Mouse (Mus musculus): ENCODE results near the gene Opn1mw.
"Not testable (repeated sequence)": the region's sequence is repeated elsewhere in the genome, so short reads cannot be mapped to it uniquely, and the experiment has no call there.

Gene Opn1mw

DNA sequence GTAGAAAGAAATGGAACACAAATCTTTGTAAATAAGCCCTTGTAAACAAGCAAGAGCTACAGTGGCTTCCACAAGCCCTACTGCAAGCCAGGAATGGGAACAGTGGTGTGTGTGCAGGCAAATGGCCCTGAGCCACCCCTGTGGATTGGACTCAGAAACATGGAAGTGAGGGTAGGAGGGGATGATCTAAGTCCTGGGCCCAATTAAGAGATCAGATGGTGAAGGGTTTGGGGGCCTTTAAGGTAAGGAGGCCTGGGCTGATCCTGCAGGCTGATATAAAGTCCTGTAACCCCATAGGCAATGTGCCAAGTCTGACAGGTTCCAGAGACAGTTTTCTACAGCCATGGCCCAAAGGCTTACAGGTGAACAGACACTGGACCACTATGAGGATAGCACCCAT, at the start of gene Opn1mw:
TSS of gene Opn1mw (plus strand) at position 301 of the 400 bp plus-strand sequence.
- DNase-seq (ENCODE audit: extremely low spot score, low read depth, low spot score) = no peak

DNA sequence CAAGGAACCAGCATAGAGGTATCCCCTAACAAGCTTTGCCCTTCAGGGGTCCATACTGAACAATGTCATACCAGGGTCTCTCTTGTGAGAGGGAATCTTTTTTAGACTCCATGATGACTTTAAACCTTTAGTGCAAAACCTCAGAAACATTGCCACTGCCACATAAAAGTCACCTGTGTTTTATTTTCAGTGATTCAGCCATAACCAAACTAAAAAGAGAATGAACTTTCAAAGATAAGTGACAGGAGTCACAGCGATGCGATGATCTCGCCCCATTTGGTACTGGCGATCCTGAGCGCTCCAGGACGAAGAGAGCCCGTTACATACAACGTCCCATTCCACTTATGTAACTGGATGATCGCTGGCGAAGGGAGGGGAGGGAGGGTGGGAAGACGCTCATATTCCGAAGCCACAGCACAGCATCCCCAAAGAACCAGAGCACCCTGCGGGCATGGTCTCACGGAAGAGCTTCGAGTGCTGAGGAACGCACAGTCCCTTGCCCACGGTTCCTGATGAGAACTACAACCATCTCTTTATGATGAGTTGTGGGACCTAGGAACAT, 42.9 kb upstream of the Opn1mw start:
- no peak for DNase-seq (ENCODE audit: extremely low spot score, low read depth, low spot score)

DNA sequence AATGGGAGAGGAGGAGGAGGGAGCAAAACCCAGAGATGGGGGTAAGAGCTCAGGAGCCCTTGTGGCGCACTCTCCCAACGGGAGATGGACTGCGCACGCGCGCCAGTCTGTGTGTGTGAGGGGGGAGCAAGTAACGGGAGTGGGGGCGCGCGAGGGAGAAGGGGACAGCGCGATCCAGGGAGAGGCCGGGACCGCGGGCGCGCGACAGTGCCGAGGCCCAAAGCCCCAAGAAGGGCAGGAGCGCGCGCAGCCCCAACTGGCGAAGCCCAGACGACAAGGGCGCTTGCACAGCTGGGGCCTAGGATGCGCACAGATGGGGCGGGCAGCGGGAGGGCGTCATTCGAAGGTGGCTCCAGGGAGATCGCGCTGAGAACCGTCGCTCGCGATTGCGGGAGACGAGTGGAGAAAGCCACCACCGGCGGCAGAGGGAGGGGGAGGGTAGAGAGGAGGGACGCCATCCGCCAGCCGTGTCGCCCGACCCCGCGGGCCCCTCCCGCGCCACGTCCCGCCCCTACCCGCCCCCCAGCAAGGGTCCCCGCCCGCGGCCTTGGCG, 42.2 kb upstream of the Opn1mw start:
- peak; percentile 14 for DNase-seq (ENCODE audit: extremely low spot score, low read depth, low spot score)

DNA sequence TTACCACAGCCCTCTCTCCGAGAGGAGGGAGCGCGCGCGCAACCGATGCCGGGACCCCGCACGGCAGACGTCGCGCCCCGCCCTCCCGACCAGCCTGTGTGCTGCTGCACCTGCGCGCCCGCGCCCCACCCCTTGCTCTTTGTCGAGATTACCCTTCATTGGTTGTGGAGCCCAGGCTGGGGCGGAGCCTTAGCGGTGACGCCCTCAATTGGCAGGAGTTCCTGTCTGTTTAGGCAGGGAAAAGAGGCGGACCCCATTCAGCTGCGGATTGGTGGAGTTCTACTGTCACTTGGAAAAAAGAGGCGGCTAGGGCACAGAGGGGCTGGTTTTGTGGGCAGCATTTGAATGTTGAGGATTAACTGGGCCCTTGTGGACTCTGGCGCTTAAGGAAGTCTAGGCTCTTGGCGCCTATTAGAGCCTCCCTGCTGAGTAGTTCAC, 41.6 kb upstream of the Opn1mw start:
- DNase-seq (ENCODE audit: extremely low spot score, low read depth, low spot score) = peak; percentile 79

DNA sequence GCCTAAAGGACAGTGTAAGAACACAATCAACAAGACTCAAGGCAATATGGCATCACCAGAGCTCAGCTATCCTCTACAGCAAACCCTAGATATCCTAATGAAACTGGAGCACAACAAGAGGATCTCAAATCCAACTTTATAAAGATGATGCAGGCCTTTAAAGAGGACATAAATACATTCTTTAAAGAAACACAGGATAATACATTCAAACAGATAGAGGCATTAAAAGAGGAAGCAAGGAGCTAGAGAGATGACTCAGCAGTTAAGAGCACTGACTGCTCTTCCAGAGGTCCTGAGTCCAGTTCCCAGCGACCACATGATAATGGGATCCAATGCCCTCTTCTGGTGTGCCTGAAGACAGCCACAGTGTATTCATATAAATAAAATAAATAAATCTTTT, 32.1 kb upstream of the Opn1mw start:
- DNase-seq (ENCODE audit: extremely low spot score, low read depth, low spot score) = no peak

DNA sequence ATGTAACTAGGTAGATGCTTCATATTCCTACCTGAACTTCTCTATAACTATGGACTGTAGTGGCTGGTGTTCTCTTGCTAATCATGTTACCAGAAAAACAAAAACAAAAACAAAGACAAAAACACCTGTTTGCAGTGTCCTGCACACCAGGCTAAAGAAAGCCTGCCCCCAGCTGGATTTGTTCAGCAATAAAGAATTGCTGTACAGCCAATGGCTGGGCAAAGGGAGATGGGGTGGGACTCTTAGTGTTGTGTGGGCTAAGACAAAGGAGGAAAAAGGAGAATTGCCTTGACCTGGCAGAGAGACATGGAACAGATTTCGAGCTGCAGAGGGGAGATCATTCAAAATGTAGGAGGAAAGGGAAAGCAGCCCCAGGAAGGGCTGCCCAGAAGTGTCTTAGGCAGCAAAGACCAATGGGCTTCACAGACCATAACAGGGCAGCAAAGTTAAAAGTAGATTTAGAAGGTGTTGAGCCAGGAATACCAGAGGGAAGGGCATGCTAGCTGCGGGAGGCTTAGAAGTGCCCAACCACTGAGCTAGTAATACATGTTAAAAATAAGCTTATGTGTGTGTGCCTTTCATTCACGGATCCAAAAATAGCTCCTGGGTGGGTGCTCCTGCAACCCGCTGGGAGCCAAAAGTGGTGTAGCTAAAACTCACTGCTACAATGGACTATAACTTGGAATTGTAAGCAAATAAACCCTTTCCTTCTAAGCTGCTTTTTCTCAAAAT, 23.6 kb upstream of the Opn1mw start:
- DNase-seq (ENCODE audit: extremely low spot score, low read depth, low spot score) = no peak

DNA sequence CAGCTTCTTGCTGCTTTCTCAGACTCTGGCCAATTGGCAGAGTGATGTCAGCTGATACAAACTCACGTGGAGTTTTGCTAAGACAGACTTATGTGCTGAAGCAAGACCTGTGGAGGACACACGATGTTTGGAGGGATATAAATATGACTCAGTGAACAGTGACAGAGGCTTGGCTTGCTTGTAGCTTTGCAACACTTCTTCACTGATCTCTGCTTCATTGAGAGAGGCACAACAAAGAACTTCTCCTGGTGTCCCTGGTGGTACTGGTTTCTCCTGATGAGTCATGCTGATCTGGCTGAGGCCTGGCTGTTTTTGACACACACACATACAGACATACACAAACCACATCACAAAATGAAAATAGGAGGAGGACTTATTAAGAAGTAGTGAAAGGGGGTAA, 21.3 kb upstream of the Opn1mw start:
- no peak for DNase-seq (ENCODE audit: extremely low spot score, low read depth, low spot score)

DNA sequence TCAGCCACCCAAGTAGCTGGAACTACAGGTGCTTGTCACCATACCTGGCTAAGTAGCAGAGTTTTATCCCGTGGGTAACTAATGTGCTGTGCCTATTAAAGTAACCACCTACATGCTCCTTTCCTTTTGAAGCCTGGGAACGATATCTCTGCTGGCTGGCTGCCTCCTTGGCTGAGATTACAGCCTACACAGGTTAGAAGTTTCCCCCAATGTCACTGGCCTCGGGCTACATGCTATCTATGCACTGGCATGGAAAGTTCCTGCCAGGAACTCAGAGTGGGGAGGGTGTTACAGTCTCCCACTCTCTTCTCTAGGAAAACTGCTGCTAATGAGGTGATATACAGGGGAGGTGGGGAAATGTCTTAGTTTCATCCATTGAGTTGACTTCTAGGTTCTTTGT, 18.5 kb upstream of the Opn1mw start:
- no peak for DNase-seq (ENCODE audit: extremely low spot score, low read depth, low spot score)

DNA sequence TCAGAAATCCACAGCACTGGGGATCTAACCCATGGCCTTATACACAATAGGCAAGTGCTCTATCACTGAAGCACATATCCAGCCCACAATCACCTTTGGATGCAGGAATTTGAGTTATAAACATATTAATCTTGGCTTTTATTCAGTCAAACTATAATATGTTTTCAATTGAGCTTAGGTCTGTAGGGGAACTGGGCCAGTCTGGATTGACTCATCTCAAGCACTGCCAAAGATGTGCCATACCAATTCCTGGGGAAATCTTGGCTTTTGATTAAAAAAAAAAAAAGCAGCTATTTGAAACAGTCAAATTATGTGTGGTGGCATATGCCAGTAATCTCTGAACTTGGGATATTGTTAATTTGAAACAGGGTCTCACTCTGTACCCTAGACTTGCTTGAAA, 13.2 kb upstream of the Opn1mw start:
- no peak for DNase-seq (ENCODE audit: extremely low spot score, low read depth, low spot score)

DNA sequence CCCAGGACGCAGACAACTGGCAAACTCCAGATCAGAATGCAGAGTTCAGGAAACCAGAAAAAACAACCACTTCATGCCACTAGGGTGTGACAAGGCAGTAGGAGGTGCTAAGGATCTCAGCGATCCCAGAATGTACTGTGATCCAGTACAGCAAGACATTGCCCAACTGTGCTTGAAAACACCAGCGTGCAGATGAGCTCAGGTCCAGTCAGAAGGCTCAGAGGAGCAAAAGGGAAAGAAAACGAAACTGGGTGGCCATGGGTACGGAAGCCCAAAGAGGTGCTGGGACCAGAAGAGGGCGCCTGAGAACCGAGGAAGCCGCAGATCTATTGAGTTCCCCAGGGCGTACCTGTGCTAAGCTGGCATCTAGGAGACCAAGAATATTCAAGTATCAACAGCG, 11.8 kb upstream of the Opn1mw start:
- no peak for DNase-seq (ENCODE audit: extremely low spot score, low read depth, low spot score)

DNA sequence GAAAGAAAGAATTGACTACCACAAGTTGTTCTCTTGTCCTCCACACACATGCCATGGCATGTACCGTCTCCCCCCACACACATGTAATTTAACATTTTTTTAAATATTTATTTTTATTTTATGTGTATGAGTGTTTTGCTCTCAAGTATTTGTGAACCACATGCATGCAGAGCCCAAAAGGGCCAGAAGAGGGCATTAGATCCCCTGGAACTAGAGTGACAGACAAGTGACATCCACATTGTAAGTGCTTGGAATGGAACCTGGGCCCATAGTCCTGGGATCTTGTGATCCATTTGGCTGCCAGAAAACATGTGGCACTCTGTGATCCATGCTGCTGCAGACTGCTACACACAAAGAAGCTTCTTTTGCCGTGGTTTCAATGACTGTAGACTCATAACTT, 2.3 kb upstream of the Opn1mw start:
- DNase-seq (ENCODE audit: extremely low spot score, low read depth, low spot score) = no peak

DNA sequence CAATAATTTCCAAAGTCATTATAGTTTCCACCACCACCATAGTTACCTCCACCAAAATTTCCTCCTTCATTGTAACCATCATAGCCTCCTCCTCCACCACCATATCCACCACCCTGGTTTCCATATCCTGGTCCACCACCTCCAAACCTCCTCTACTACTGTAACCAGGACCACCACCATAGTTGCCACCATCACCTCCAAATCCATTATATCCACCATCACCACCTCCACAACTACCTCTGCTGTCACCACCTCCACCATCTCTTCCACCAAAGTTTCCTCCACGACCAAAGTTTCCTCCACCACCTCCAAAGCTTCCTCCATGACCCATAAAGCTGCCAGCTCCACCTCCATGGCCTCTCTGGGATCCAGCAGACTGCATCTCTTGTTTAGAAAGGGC, 8.0 kb downstream of the Opn1mw start, which contains the start of gene Mecp2:
TSS of gene Mecp2 (minus strand) at position 101 of the 400 bp plus-strand sequence.
- DNase-seq (ENCODE audit: extremely low spot score, low read depth, low spot score) = not testable (repeated sequence)

DNA sequence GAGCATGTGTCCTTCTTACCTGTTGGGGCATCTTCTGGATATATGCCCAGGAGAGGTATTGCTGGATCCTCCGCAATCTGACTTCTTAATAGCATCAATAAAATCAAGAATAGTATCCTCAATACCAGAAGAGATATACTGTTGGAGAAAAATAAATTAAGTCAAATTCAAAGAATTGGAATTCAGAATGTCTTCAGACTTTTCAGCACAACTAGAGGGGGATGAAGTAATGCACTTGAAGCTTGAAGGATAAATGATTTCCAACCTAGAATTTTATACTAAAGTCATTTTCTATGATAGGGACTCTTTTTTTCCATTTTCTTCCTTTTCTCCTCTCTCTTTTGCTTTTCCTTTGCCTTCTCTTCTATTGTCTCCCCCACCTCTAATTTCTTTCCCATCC, 40.5 kb downstream of the Opn1mw start, which contains the start of gene Tex28:
TSS of gene Tex28 (minus strand) at position 101 of the 400 bp plus-strand sequence.
- no peak for DNase-seq (ENCODE audit: extremely low spot score, low read depth, low spot score)

DNA sequence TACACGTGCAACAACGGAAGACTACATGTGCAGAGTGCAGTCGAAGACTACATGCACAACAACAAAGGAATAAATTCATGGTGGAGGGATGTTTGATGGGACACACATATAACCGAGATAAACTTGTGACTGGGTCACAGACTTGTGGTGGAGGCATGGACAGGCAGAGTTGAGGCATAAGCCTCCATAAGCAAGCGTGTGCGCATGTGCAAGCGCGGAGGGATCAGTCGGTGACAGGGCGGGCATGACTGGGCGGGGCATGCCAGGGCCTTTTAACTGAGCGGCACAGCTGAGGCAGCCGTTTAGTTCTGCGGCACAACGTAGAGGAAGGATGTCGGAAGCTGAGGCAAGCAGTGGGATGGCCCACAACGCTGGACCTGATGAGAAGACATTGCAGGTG, 49.7 kb downstream of the Opn1mw start, which contains the start of gene Tktl1:
TSS of gene Tktl1 (plus strand) at position 301 of the 400 bp plus-strand sequence.
- no peak for DNase-seq (ENCODE audit: extremely low spot score, low read depth, low spot score)
